Mouse (Mus musculus): ENCODE results near the gene Tmem185a.
"Not testable (repeated sequence)": the region's sequence is repeated elsewhere in the genome, so short reads cannot be mapped to it uniquely, and the experiment has no call there.

Gene Tmem185a

GRCm38 (mm10) chrX:70476792-70477776 lies at the start of gene Tmem185a:
Tmem185a (minus strand) TSS chrX:70477180.
- DNase-seq = peak; percentile 68 to 77

- not testable (repeated sequence) for DNase-seq
Measured at GRCm38 (mm10) chrX:70514413-70514812, 37.4 kb upstream of the Tmem185a start.

- DNase-seq = not testable (repeated sequence)
Measured at GRCm38 (mm10) chrX:70487328-70487727, 10.3 kb upstream of the Tmem185a start.

GRCm38 (mm10) chrX:70482154-70482553 lies 5.2 kb upstream of the Tmem185a start:
- DNase-seq = no peak

- no peak for DNase-seq
Measured at GRCm38 (mm10) chrX:70478701-70479100, 1.7 kb upstream of the Tmem185a start.

- no peak for DNase-seq
Measured at GRCm38 (mm10) chrX:70475215-70475765, 1.7 kb downstream of the Tmem185a start.

GRCm38 (mm10) chrX:70466897-70467296 lies 10.1 kb downstream of the Tmem185a start:
- DNase-seq = no peak

GRCm38 (mm10) chrX:70465489-70465888 lies 11.5 kb downstream of the Tmem185a start:
- no peak for DNase-seq

- no peak for DNase-seq
Measured at GRCm38 (mm10) chrX:70463621-70464020, 13.4 kb downstream of the Tmem185a start.

GRCm38 (mm10) chrX:70452359-70452758 lies 24.6 kb downstream of the Tmem185a start:
- DNase-seq = not testable (repeated sequence)

- not testable (repeated sequence) for DNase-seq
Measured at GRCm38 (mm10) chrX:70425473-70425872, 51.5 kb downstream of the Tmem185a start.
